Mouse (Mus musculus) CD4-positive naive resting alpha-beta T cell, adult 76 days (primary cell): Measurements from ENCODE around the gene Arpc4. TPM values are rescaled to one million over a fixed set of nuclear protein-coding genes. Genes with fewer than 3 reads are reported as not detected.

ENCODE experiments used
- total RNA-seq: library from RNA; stranded (reverse); gene quantifications from one replicate; pipeline ENCODE4 v1.2.4, GENCODE M21; 2023

The Arpc4 gene
- total RNA-seq, result 224 TPM

GRCm38 (mm10) chr6:113377496-113378385 is at the start of gene Arpc4, which contains the start of gene Tada3:
Gene Arpc4 (plus strand): TSS chr6:113378115.
Gene Tada3 (minus strand): TSS chr6:113377883.

GRCm38 (mm10) chr6:113343177-113344092 is 34.5 kb upstream of the Arpc4 start, which contains the start of gene Camk1:
Gene Camk1 (minus strand): TSS chr6:113343984.

GRCm38 (mm10) chr6:113388960-113389359 is 11.0 kb downstream of the Arpc4 start, which contains the start of gene Ttll3:
Gene Ttll3 (plus strand): TSS chr6:113389260.

GRCm38 (mm10) chr6:113419199-113419587 is 41.3 kb downstream of the Arpc4 start, which contains the start of gene Rpusd3:
Gene Rpusd3 (minus strand): TSS chr6:113419340.

GRCm38 (mm10) chr6:113435664-113436205 is 57.8 kb downstream of the Arpc4 start, which contains the start of gene Cidec:
Gene Cidec (minus strand): TSS chr6:113435760.

Other genes with a start within 250 kb of the Arpc4 start
- 0.41 TPM for gene Lhfpl4, start 182.7 kb upstream of the Arpc4 start, total RNA-seq
- 42.4 TPM for gene Mtmr14, start 140.3 kb upstream of the Arpc4 start, total RNA-seq
- 1.3 TPM for gene Cpne9, start 95.8 kb upstream of the Arpc4 start, total RNA-seq
- 79.0 TPM for gene Brpf1, start 71.0 kb upstream of the Arpc4 start, total RNA-seq
- gene Ogg1, start 51.1 kb upstream of the Arpc4 start, total RNA-seq, result 10.7 TPM
- gene Camk1, start 34.1 kb upstream of the Arpc4 start, total RNA-seq, result 1.2 TPM
- gene Tada3, start 232 bp upstream of the Arpc4 start, total RNA-seq, result 25.2 TPM
- gene Ttll3, start 11.1 kb downstream of the Arpc4 start, total RNA-seq, result 51.7 TPM
- 10.7 TPM for gene Rpusd3, start 41.2 kb downstream of the Arpc4 start, total RNA-seq
- gene Cidec, start 57.6 kb downstream of the Arpc4 start, total RNA-seq, result not detected
- gene Jagn1, start 64.5 kb downstream of the Arpc4 start, total RNA-seq, result 13.5 TPM
- 0.79 TPM for gene Il17re, start 80.4 kb downstream of the Arpc4 start, total RNA-seq
- not detected for gene Il17rc, start 93.3 kb downstream of the Arpc4 start, total RNA-seq
- 9.9 TPM for gene Creld1, start 105.2 kb downstream of the Arpc4 start, total RNA-seq
- 0.70 TPM for gene Prrt3, start 123.8 kb downstream of the Arpc4 start, total RNA-seq
- gene Emc3, start 153.5 kb downstream of the Arpc4 start, total RNA-seq, result 72.3 TPM
- 1.3 TPM for gene Fancd2, start 153.6 kb downstream of the Arpc4 start, total RNA-seq
- not detected for gene Fancd2os, start 222.6 kb downstream of the Arpc4 start, total RNA-seq
- gene Brk1, start 226.7 kb downstream of the Arpc4 start, total RNA-seq, result 96.7 TPM
- 19.1 TPM for gene Vhl, start 245.8 kb downstream of the Arpc4 start, total RNA-seq